Mouse (Mus musculus): Measurements from ENCODE around the gene Slc35f6. TPM values are rescaled to one million over a fixed set of nuclear protein-coding genes. Genes with fewer than 3 reads are reported as not detected.
"Not testable (repeated sequence)": the region's sequence is repeated elsewhere in the genome, so short reads cannot be mapped to it uniquely, and the experiment has no call there.

Slc35f6 gene
- total RNA-seq, 2 experiments from 2014 or later = 11.3 to 12.6 TPM

DNA sequence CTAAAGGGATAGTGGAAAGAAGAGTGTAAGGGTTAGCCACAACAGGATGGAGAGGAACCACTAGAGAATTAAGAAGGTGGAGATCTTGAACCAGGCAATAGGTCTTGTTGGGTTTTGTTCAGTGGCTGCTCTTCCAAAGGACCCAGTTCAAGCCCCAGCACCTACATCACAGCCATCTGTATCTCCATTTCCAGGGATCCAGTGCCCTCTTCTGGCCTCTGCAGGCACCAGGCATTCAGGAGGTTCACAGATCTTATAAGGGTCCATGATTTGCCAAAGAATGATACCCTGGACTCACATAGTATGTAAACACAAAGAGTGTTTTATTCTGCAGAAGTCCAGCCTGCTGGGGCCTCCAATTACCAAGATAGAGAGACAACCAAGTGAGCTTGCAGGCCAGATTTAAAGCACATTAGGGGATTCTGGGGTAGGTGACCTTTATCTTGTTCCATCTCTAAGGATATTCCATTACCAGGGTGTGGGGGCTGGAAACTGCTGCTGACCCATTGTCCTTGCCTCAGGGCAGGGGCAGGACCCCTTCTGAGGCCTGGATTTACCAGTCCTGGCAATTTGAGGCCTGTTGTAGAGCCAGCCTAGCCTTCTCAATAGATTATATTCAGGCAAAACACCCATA lies 35.4 kb downstream of the Slc35f6 start:
- DNase-seq = no peak
- intact Hi-C loops (cut with DNase I) = no loop called here

DNA sequence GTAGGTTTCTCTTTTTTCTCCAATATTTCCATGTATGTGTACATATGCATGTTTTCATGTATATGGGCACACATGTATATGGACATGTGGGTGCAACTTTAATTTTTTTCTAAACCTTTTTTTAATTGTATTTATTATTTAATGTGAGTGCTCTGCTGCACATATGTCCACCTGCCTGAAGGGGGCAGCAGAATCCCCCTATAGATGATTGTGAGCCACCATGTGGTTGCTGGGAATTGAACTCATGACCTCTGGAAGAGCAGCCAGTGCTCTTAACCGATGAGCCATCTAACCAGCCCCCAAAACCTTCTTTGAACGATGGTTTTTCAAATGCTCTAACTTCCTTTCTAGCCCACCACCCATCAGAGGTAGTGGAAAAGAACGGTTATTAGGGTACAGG lies 36.3 kb downstream of the Slc35f6 start:
- no peak for DNase-seq

GRCm38 (mm10) chr5:30686781-30687180 lies 39.0 kb downstream of the Slc35f6 start:
- no peak for DNase-seq
- intact Hi-C loops (cut with DNase I) = no loop called here

More for the DNA sequence above, 36.3 kb downstream of the Slc35f6 start:
- intact Hi-C loops (cut with DNase I) = no loop called here

DNA sequence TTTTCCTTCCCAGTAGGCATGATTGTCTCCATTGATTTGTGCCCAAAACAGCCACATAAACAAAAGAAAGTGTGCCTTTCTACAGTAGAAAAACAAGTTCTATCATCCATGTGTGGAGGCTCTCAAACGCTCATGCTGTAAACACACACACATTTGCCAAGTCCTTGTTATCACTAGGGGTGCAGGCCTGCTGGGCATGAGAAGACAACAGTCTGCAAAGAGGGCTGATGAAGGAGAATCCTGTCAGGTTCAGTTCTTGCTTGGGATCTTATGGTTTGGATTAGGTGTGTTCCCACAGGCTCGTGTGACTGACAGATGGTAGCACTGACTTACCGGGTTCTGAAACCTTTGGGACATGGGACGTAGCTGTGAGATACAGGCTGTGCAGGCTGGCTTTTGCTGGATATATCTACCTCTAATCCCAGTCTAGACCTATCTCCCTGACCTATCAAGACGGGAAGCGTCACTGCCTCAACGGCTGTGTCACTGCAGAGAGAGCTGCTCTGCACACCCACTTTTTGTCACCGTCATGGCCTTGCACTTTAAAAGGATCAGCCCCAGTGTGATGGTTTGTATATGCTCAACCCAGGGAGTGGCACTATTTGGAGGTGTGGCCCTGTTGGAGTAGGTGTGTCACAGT lies 52.7 kb downstream of the Slc35f6 start:
- no peak for DNase-seq
- intact Hi-C loops (cut with DNase I) = no loop called here

GRCm38 (mm10) chr5:30701373-30701772 lies 53.6 kb downstream of the Slc35f6 start:
- DNase-seq; intact Hi-C loops (cut with DNase I): not testable (repeated sequence)

DNA sequence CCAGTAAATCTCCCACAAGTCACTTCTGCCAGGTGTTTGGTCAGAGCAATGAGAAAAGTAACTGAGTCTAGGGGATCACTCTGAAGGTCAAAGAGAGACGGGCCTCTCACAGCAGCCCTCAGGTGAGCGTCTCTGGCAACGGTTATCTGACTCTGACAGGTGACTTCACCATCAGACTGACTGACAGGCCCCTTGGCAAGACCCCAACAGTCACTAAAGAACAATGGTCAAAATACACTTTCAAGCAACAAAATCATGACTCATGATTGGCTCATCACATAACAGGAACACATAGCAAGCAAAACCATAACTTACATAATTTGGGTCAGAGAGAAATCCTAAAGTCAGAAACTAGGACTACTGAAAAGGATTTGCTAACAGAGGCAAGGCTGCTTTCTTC lies 54.1 kb downstream of the Slc35f6 start:
- intact Hi-C loops (cut with DNase I) = no loop called here
- no peak for DNase-seq

Small RNA genes lying within 50 kb of the gene (microRNA-seq; reads per million reads assigned to microRNA genes)
- gene Mir5625 = 0 to 0.74 reads per million in 2 experiments

Other genes starting within 250 kb of the Slc35f6 start
- under 1 TPM; 0.05 to 0.18 TPM for gene Otof, start 186.0 kb upstream of the Slc35f6 start, total RNA-seq (2021)
- gene 1700001C02Rik, start 181.9 kb upstream of the Slc35f6 start, total RNA-seq (2021) = not detected
- not detected for gene Cib4, start 102.1 kb upstream of the Slc35f6 start, total RNA-seq (2021)
- under 1 TPM; 0.44 to 0.46 TPM for gene Kcnk3, start 59.8 kb upstream of the Slc35f6 start, total RNA-seq (2021)
- 1 to 10 TPM; 3.2 to 3.8 TPM for gene Cenpa, start 18.8 kb downstream of the Slc35f6 start, total RNA-seq (2021)
- gene Dpysl5, start 63.6 kb downstream of the Slc35f6 start, total RNA-seq (2021) = 1 to 10 TPM; 1.4 to 2.2 TPM
- 10 to 100 TPM; 63.1 to 68.1 TPM for gene Mapre3, start 166.7 kb downstream of the Slc35f6 start, total RNA-seq (2021)
- gene Tmem214, start 220.1 kb downstream of the Slc35f6 start, total RNA-seq (2021) = 10 to 100 TPM; 25.0 to 31.5 TPM
- gene Agbl5, start 240.8 kb downstream of the Slc35f6 start, total RNA-seq (2021) = 1 to 10 TPM; 1.6 to 3.0 TPM

Measured in gastrocnemius, postnatal 36 days (tissue).